Mouse (Mus musculus) cerebellum, postnatal 36 days (tissue): ENCODE data around the gene Dusp1.

ENCODE experiments used
- DNase-seq, 2 experiments: peaks; one replicate each; pipeline ENCODE4 v3.0.0; 2021 to 2022; ENCODE audit warnings: mixed read lengths in 2 of 2

Gene Dusp1

GRCm38 (mm10) chr17:26583606-26584005, 21.7 kb upstream of the Dusp1 start:
- DNase-seq = no peak

- DNase-seq = no peak
Observed at GRCm38 (mm10) chr17:26583056-26583455, 21.1 kb upstream of the Dusp1 start.

GRCm38 (mm10) chr17:26582297-26582696, 20.4 kb upstream of the Dusp1 start:
- no peak for DNase-seq

- no peak for DNase-seq
Observed at GRCm38 (mm10) chr17:26580873-26581401, 19.0 kb upstream of the Dusp1 start.

GRCm38 (mm10) chr17:26579396-26579795, 17.5 kb upstream of the Dusp1 start:
- no peak for DNase-seq

- no peak for DNase-seq
Observed at GRCm38 (mm10) chr17:26578771-26579170, 16.8 kb upstream of the Dusp1 start.

GRCm38 (mm10) chr17:26578162-26578561, 16.2 kb upstream of the Dusp1 start:
- no peak for DNase-seq

- no peak for DNase-seq
Observed at GRCm38 (mm10) chr17:26577309-26577708, 15.4 kb upstream of the Dusp1 start.

GRCm38 (mm10) chr17:26576833-26577232, 14.9 kb upstream of the Dusp1 start:
- DNase-seq = no peak

GRCm38 (mm10) chr17:26575786-26576690, 14.1 kb upstream of the Dusp1 start:
- no peak for DNase-seq

- DNase-seq = peak in 1 of 2 experiments; percentile 23
Observed at GRCm38 (mm10) chr17:26574701-26575100, 12.8 kb upstream of the Dusp1 start.

GRCm38 (mm10) chr17:26574118-26574517, 12.2 kb upstream of the Dusp1 start:
- DNase-seq = peak in 1 of 2 experiments; percentile 19

- no peak for DNase-seq
Observed at GRCm38 (mm10) chr17:26572265-26572664, 10.3 kb upstream of the Dusp1 start.

- DNase-seq = no peak
Observed at GRCm38 (mm10) chr17:26571377-26571776, 9.4 kb upstream of the Dusp1 start.

- no peak for DNase-seq
Observed at GRCm38 (mm10) chr17:26570651-26571118, 8.8 kb upstream of the Dusp1 start.

GRCm38 (mm10) chr17:26569594-26570350, 7.8 kb upstream of the Dusp1 start:
- DNase-seq = no peak

GRCm38 (mm10) chr17:26567818-26568173, 5.9 kb upstream of the Dusp1 start:
- DNase-seq = no peak

- DNase-seq = peak in 1 of 2 experiments; percentile 44
Observed at GRCm38 (mm10) chr17:26567142-26567817, 5.4 kb upstream of the Dusp1 start.

GRCm38 (mm10) chr17:26564439-26564838, 2.5 kb upstream of the Dusp1 start:
- DNase-seq = no peak

- DNase-seq = peak; percentile 59 to 66
Observed at GRCm38 (mm10) chr17:26563476-26563875, 1.5 kb upstream of the Dusp1 start.

- no peak for DNase-seq
Observed at GRCm38 (mm10) chr17:26562292-26562691, 364 bp upstream of the Dusp1 start.

- peak; percentile 91 to 95 for DNase-seq
Observed at GRCm38 (mm10) chr17:26561290-26561640, 663 bp downstream of the Dusp1 start, which contains the start of gene Ergic1. Ergic1 (plus strand) TSS chr17:26561489.
